Mouse (Mus musculus) thymus, adult 2 months (tissue): ENCODE measurements at regions not wholly inside any gene's neighbourhood (a gene's known extent, or its start where the extent isn't known, plus 50 kb on each side); places are given as distances from the start of the nearest gene placed in this dataset.

Source experiments
- CTCF ChIP-seq: fragments of 200-500 bp; IDR thresholded peaks from 2 replicates; pipeline ENCODE4 v1.5.1; 2012; ENCODE audit warnings: mild to moderate bottlenecking, control low read depth, low read length, moderate library complexity, borderline replicate concordance; ENCODE audit not compliant: control insufficient read depth, poor library complexity, insufficient read depth; ENCODE audit errors: extremely low read depth
- POLR2A ChIP-seq: fragments of 200-500 bp; IDR thresholded peaks from 2 replicates; pipeline ENCODE4 v1.6.1; 2012; ENCODE audit warnings: mild to moderate bottlenecking, low read length, control low read depth, moderate library complexity; ENCODE audit not compliant: control insufficient read depth, poor library complexity, insufficient read depth; ENCODE audit errors: extremely low read depth

GRCm38 (mm10) chr14:58709861-58710260, 432.8 kb downstream of the 1700129C05Rik start:
- no peak for TF ChIP-seq CTCF
- TF ChIP-seq POLR2A, result no peak
